Mouse (Mus musculus): Measurements from ENCODE around the gene Gabra6.

Gabra6 gene

GRCm38 (mm10) chr11:42320882-42321281, at the start of gene Gabra6:
Gabra6 (minus strand) TSS chr11:42321072.
- DNase-seq (ENCODE audit: low read depth in 1 of 2, low spot score in 2 of 2), result no peak

- no peak for DNase-seq (ENCODE audit: low read depth in 1 of 2, low spot score in 2 of 2)
Observed at GRCm38 (mm10) chr11:42365544-42365943, 44.7 kb upstream of the Gabra6 start.

- DNase-seq (ENCODE audit: low read depth in 1 of 2, low spot score in 2 of 2), result no peak
Observed at GRCm38 (mm10) chr11:42332121-42332520, 11.2 kb upstream of the Gabra6 start.

GRCm38 (mm10) chr11:42326262-42326661, 5.4 kb upstream of the Gabra6 start:
- no peak for DNase-seq (ENCODE audit: low read depth in 1 of 2, low spot score in 2 of 2)

GRCm38 (mm10) chr11:42321560-42321959, 688 bp upstream of the Gabra6 start:
- DNase-seq (ENCODE audit: low read depth in 1 of 2, low spot score in 2 of 2), result no peak

- no peak for DNase-seq (ENCODE audit: low read depth in 1 of 2, low spot score in 2 of 2)
Observed at GRCm38 (mm10) chr11:42319521-42319920, 1.4 kb downstream of the Gabra6 start.

GRCm38 (mm10) chr11:42319101-42319500, 1.8 kb downstream of the Gabra6 start:
- DNase-seq (ENCODE audit: low read depth in 1 of 2, low spot score in 2 of 2), result no peak

GRCm38 (mm10) chr11:42317985-42318384, 2.9 kb downstream of the Gabra6 start:
- DNase-seq (ENCODE audit: low read depth in 1 of 2, low spot score in 2 of 2), result no peak

GRCm38 (mm10) chr11:42314850-42315249, 6.0 kb downstream of the Gabra6 start:
- DNase-seq (ENCODE audit: low read depth in 1 of 2, low spot score in 2 of 2), result no peak

- DNase-seq (ENCODE audit: low read depth in 1 of 2, low spot score in 2 of 2), result no peak
Observed at GRCm38 (mm10) chr11:42310892-42311291, 10.0 kb downstream of the Gabra6 start.

GRCm38 (mm10) chr11:42309086-42309485, 11.8 kb downstream of the Gabra6 start:
- no peak for DNase-seq (ENCODE audit: low read depth in 1 of 2, low spot score in 2 of 2)

- DNase-seq (ENCODE audit: low read depth in 1 of 2, low spot score in 2 of 2), result no peak
Observed at GRCm38 (mm10) chr11:42306095-42306494, 14.8 kb downstream of the Gabra6 start.

GRCm38 (mm10) chr11:42258978-42259377, 61.9 kb downstream of the Gabra6 start:
- DNase-seq (ENCODE audit: low read depth in 1 of 2, low spot score in 2 of 2), result no peak

Measured in monocyte, adult 2 months (primary cell).